28 mouse cellular contexts compared by ENCODE assay signal in the genomic region with DNA sequence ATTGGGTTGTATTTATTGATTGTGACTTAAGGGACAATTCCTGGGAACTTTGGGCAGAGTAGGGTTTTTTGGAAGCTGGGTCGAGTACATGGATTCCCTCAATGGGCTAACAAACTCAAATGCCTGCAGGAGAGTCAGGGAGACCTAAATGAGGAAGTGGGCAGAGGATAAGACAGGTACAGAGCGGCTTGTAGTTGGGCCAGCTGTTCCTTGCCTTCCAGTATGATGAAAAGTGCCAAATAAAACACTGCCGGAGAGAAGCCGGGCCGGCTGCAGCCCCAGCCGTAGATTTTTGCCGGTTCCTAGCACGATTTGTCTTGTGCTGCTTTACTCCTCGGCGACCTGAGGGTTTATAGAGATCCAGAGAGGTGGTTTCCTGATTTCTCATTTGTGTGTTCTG.
DNase-seq lines count a peak whose midpoint lies in the region; ATAC-seq and TF ChIP-seq lines count a peak whose summit lies in the region.
"Had no signal": no experiment of that assay in that cellular context is flagged by ENCODE, and none has a peak within 500 bp of the region (broad histone marks: within the 10 kb centered on the region; RNA-seq: fewer than 3 reads in every experiment).

No protein-coding gene starts in this region.

- dilution Hi-C loops in CH12.LX (cut with MboI; ENCODE audit: extremely low pct_ligation_motif_present, extremely low pct_unique_long_range_greater_than_20kb, low sequenced_read_pairs): no loop called here

- TF ChIP-seq EP300 in CH12.LX (IDR thresholded peaks at IDR 0.05; ENCODE audit: low read length): no peak

- no peak for DNase-seq in intestine, embryonic 14.5 days (ENCODE audit: low spot score)
- peak; percentile 13 for DNase-seq in CH12.LX (ENCODE audit: extremely low read depth)
- peak; percentile 4 for DNase-seq in fat pad, adult 2 months (ENCODE audit: extremely low read depth, low read depth, low spot score)
- DNase-seq in splenic B cell, adult 2 months (ENCODE audit: low read depth, low spot score): peak; percentile 49
- DNase-seq in retina, embryonic 14.5 days (ENCODE audit: low spot score): no peak
- no peak for DNase-seq in testis, postnatal 10 days (ENCODE audit: low spot score)
- no peak for DNase-seq in frontal cortex, adult 2 months (ENCODE audit: extremely low spot score in 1 of 2, low spot score in 1 of 2)
- DNase-seq: adrenal gland, postnatal 14 days; cerebellum, adult 9-10 months; gastrocnemius, postnatal 14 days; heart, adult 2 months; heart, postnatal 36 days; kidney, postnatal 36 days; layer of hippocampus, postnatal 36 days; lung, embryonic 14.5 days; lung, postnatal 36 days; midbrain, embryonic 14.5 days; thymus, adult 18-20 months; thymus, postnatal 36 days had no signal

- H3K9me3 ChIP-seq in intestine, embryonic 14.5 days (ENCODE audit: control insufficient read depth, low read length): peaks cover 4% of the 10 kb centered on the region; the same call in 1 of the 2 replicates
- no peaks in the 10 kb centered on the region for H3K9me3 ChIP-seq in intestine, embryonic 15.5 days
- H3K9me3 ChIP-seq in CH12.LX (replicated peaks; ENCODE audit: low read length): no peaks in the 10 kb centered on the region
- H3K9me3 ChIP-seq: heart, embryonic 15.5 days; limb, embryonic 12.5 days; neural tube, embryonic 13.5 days had no signal

- no peaks in the 10 kb centered on the region for H3K27me3 ChIP-seq in intestine, embryonic 14.5 days (replicated peaks; ENCODE audit: control insufficient read depth, insufficient read depth, low read length)
- H3K27me3 ChIP-seq in intestine, embryonic 15.5 days (replicated peaks): no peaks in the 10 kb centered on the region
- no peaks in the 10 kb centered on the region for H3K27me3 ChIP-seq in CH12.LX (replicated peaks)
- H3K27me3 ChIP-seq in splenic B cell, adult 2 months (ENCODE audit: control insufficient read depth, insufficient read depth, low read length, poor library complexity, severe bottlenecking): no peaks in the 10 kb centered on the region
- H3K27me3 ChIP-seq: heart, embryonic 15.5 days; limb, embryonic 12.5 days; neural tube, embryonic 13.5 days had no signal

- no peak for TF ChIP-seq POLR2A in CH12.LX (IDR thresholded peaks at IDR 0.05; ENCODE audit: low read depth, low read length)

- H3K4me2 ChIP-seq in intestine, embryonic 14.5 days (ENCODE audit: low read length): no peak overlapping the region
- no peak overlapping the region for H3K4me2 ChIP-seq in intestine, embryonic 15.5 days (replicated peaks)
- H3K4me2 ChIP-seq in CH12.LX (ENCODE audit: insufficient read depth, low read depth, poor library complexity, severe bottlenecking): no peak overlapping the region
- H3K4me2 ChIP-seq: heart, embryonic 15.5 days; hindbrain, embryonic 14.5 days; limb, embryonic 12.5 days; lung, embryonic 14.5 days; neural tube, embryonic 13.5 days had no signal

- H3K4me1 ChIP-seq in intestine, embryonic 14.5 days (replicated peaks; ENCODE audit: control insufficient read depth, insufficient read depth, low read length): 0 out of 2 replicates have a peak, but pooled peaks cover 8% of the 10 kb centered on the region
- H3K4me1 ChIP-seq in intestine, embryonic 15.5 days (replicated peaks): no peaks in the 10 kb centered on the region
- peaks cover 0 to 18% of the 10 kb centered on the region in 2 experiments; a peak in 2 of 4 replicates for H3K4me1 ChIP-seq in CH12.LX (ENCODE audit: control insufficient read depth in 1 of 2, insufficient read depth in 2 of 2)
- H3K4me1 ChIP-seq: limb, embryonic 12.5 days; neural tube, embryonic 13.5 days had no signal

- peak overlapping the region; percentile 19; the same call in 1 of the 2 replicates for H3K27ac ChIP-seq in intestine, embryonic 14.5 days (ENCODE audit: low read depth)
- H3K27ac ChIP-seq in intestine, embryonic 15.5 days: no peak overlapping the region
- no peak overlapping the region for H3K27ac ChIP-seq in CH12.LX (ENCODE audit: insufficient read depth, low read depth)
- H3K27ac ChIP-seq: heart, adult 2 months; heart, embryonic 15.5 days; hindbrain, embryonic 14.5 days; limb, embryonic 12.5 days; liver, embryonic 14.5 days; neural tube, embryonic 13.5 days had no signal

- no peak for TF ChIP-seq CTCF in CH12.LX (conservative IDR thresholded peaks at IDR 0.05 in 1 of 2, IDR thresholded peaks at IDR 0.05 in 1 of 2; ENCODE audit: low read depth in 2 of 2, low read length in 2 of 2)

- TF ChIP-seq RAD21 in CH12.LX (IDR thresholded peaks at IDR 0.05; ENCODE audit: low read depth, low read length): no peak

- no peak overlapping the region for H3K9ac ChIP-seq in intestine, embryonic 14.5 days (ENCODE audit: low read length)
- no peak overlapping the region for H3K9ac ChIP-seq in intestine, embryonic 15.5 days
- no peak overlapping the region for H3K9ac ChIP-seq in CH12.LX (ENCODE audit: insufficient read depth, low read depth)
- H3K9ac ChIP-seq: heart, embryonic 15.5 days; hindbrain, embryonic 14.5 days; limb, embryonic 12.5 days; liver, embryonic 14.5 days; lung, embryonic 14.5 days; neural tube, embryonic 13.5 days had no signal

- 65% methylated on average over 10 of the region's 10 CpGs for WGBS in intestine, embryonic 14.5 days
- WGBS in intestine, embryonic 15.5 days: 65% methylated on average over 10 of the region's 10 CpGs

- H3K79me2 ChIP-seq in CH12.LX (replicated peaks; ENCODE audit: control insufficient read depth, extremely low read depth, insufficient read depth, poor library complexity, severe bottlenecking): no peaks in the 10 kb centered on the region

- peaks cover 26% of the 10 kb centered on the region for H3K36me3 ChIP-seq in intestine, embryonic 14.5 days (ENCODE audit: control insufficient read depth, insufficient read depth, low read length)
- H3K36me3 ChIP-seq in intestine, embryonic 15.5 days: peaks cover 4% of the 10 kb centered on the region
- peaks cover 9 to 37% of the 10 kb centered on the region in 2 experiments for H3K36me3 ChIP-seq in CH12.LX (replicated peaks in 1 of 2; ENCODE audit: control insufficient read depth in 1 of 2, insufficient read depth in 1 of 2, low read length in 1 of 2)
- peaks cover 3% of the 10 kb centered on the region for H3K36me3 ChIP-seq in splenic B cell, adult 2 months (ENCODE audit: control insufficient read depth, insufficient read depth, low read length, poor library complexity, severe bottlenecking)

- H3K4me3 ChIP-seq in intestine, embryonic 14.5 days (ENCODE audit: low read depth, low read length): no peak overlapping the region
- H3K4me3 ChIP-seq in intestine, embryonic 15.5 days (replicated peaks): no peak overlapping the region
- no peak overlapping the region for H3K4me3 ChIP-seq in CH12.LX (replicated peaks in 1 of 3; ENCODE audit: low read depth in 2 of 3, low read length in 2 of 3, poor library complexity in 1 of 3)
- H3K4me3 ChIP-seq: heart, adult 2 months; heart, embryonic 15.5 days; limb, embryonic 12.5 days; myocyte; neural tube, embryonic 13.5 days had no signal

- in situ Hi-C loops in CH12.LX (cut with MboI; ENCODE audit: low pct_ligation_motif_present, low pct_unique_long_range_greater_than_20kb, low sequenced_read_pairs): no loop called here

- ATAC-seq in intestine, embryonic 14.5 days (replicated peaks; ENCODE audit: low FRiP score, low TSS enrichment, low read depth): no peak
- no peak for ATAC-seq in intestine, embryonic 15.5 days
- ATAC-seq: forebrain, embryonic 14.5 days; intestine, embryonic 16.5 days had no signal

TF ChIP-seq in CH12.LX, 34 proteins besides CTCF, POLR2A, EP300 and RAD21:
- no peak for TF ChIP-seq ZMIZ1 (IDR thresholded peaks at IDR 0.05; ENCODE audit: low read depth, low read length)
- no peak for TF ChIP-seq USF1 (IDR thresholded peaks at IDR 0.05; ENCODE audit: low read depth, low read length)
- TF ChIP-seq ZKSCAN1 (IDR thresholded peaks at IDR 0.05; ENCODE audit: borderline replicate concordance, low read depth, low read length): no peak
- TF ChIP-seq UBTF (IDR thresholded peaks at IDR 0.05; ENCODE audit: low read depth, low read length): no peak
- TF ChIP-seq MEF2A (IDR thresholded peaks at IDR 0.05; ENCODE audit: borderline replicate concordance, low read depth, low read length): no peak
- TF ChIP-seq NELFE (IDR thresholded peaks at IDR 0.05; ENCODE audit: low read depth, low read length): no peak
- TF ChIP-seq MAX (IDR thresholded peaks at IDR 0.05; ENCODE audit: low read length): no peak
- no peak for TF ChIP-seq MYC (IDR thresholded peaks at IDR 0.05; ENCODE audit: low read depth, low read length)
- TF ChIP-seq ZNF384 (IDR thresholded peaks at IDR 0.05; ENCODE audit: low read depth, low read length): no peak
- no peak for TF ChIP-seq MXI1 (IDR thresholded peaks at IDR 0.05; ENCODE audit: low read depth, low read length)
- no peak for TF ChIP-seq BHLHE40 (IDR thresholded peaks at IDR 0.05; ENCODE audit: low read depth, low read length)
- no peak for TF ChIP-seq TBP (conservative IDR thresholded peaks at IDR 0.05; ENCODE audit: low read depth, low read length)
- TF ChIP-seq NRF1 (IDR thresholded peaks at IDR 0.05; ENCODE audit: low read depth, low read length): no peak
- no peak for TF ChIP-seq MAZ (IDR thresholded peaks at IDR 0.05; ENCODE audit: low read depth, low read length)
TF ChIP-seq in CH12.LX: peak in this region for 0.

Comparison
In these comparisons a context has a peak if more than half of its experiments do, and no peak if none do; other contexts are left out.
1. DNase-seq: peak in CH12.LX (single experiment), fat pad, adult 2 months (single experiment) and splenic B cell, adult 2 months (single experiment); none in intestine, embryonic 14.5 days (single experiment), retina, embryonic 14.5 days (single experiment), testis, postnatal 10 days (single experiment) and frontal cortex, adult 2 months (0 of 2).